Mouse (Mus musculus): ENCODE measurements around the gene Wnk2. TPM values are rescaled to one million over a fixed set of nuclear protein-coding genes. Genes with fewer than 3 reads are reported as not detected.

The Wnk2 gene
- polyA plus RNA-seq, 1 experiment from 2014 or later: 0.36 TPM

- TF ChIP-seq CTCF (IDR thresholded peaks at IDR 0.05) (no peak), EP300 (IDR thresholded peaks at IDR 0.05) (peak; percentile 81)
- Histone ChIP-seq H3K9me3 (ENCODE audit: low read length) (no peaks in the 10 kb centered on the region), H3K4me2 (replicated peaks; ENCODE audit: low read depth, low read length) (no peak overlapping the region), H3K9ac (replicated peaks; ENCODE audit: low read depth) (no peak overlapping the region), H3K4me3 (ENCODE audit: low read depth, low read length) (no peak overlapping the region), H3K27ac (ENCODE audit: low read length) (no peak overlapping the region), H3K4me1 (ENCODE audit: insufficient read depth, low read depth, low read length) (peaks cover 3% of the 10 kb centered on the region; the same call in 1 of the 2 replicates), H3K27me3 (replicated peaks; ENCODE audit: insufficient read depth, low read length) (no peaks in the 10 kb centered on the region), H3K36me3 (ENCODE audit: insufficient read depth, low read length) (no peaks in the 10 kb centered on the region)
- DNase-seq (ENCODE audit: low spot score): peak; percentile 49
- 56% methylated on average over 1 of the region's 1 CpGs for WGBS
- peak; percentile 73 for ATAC-seq
Measured at GRCm38 (mm10) chr13:49103913-49104312, 43.9 kb downstream of the Wnk2 start.

- Histone ChIP-seq H3K4me1 (ENCODE audit: insufficient read depth, low read depth, low read length) (peaks cover 3% of the 10 kb centered on the region; the same call in 1 of the 2 replicates), H3K9ac (replicated peaks; ENCODE audit: low read depth) (no peak overlapping the region), H3K9me3 (ENCODE audit: low read length) (no peaks in the 10 kb centered on the region), H3K36me3 (ENCODE audit: insufficient read depth, low read length) (no peaks in the 10 kb centered on the region), H3K27me3 (replicated peaks; ENCODE audit: insufficient read depth, low read length) (no peaks in the 10 kb centered on the region), H3K27ac (ENCODE audit: low read length) (no peak overlapping the region), H3K4me2 (replicated peaks; ENCODE audit: low read depth, low read length) (no peak overlapping the region), H3K4me3 (ENCODE audit: low read depth, low read length) (no peak overlapping the region)
- 53% methylated on average over 7 of the region's 7 CpGs for WGBS
- TF ChIP-seq EP300 (IDR thresholded peaks at IDR 0.05): no peak
- no peak for TF ChIP-seq CTCF (IDR thresholded peaks at IDR 0.05)
- no peak for ATAC-seq
- DNase-seq (ENCODE audit: low spot score): no peak
Measured at GRCm38 (mm10) chr13:49103235-49103634, 44.6 kb downstream of the Wnk2 start.

GRCm38 (mm10) chr13:49100417-49100816 is 47.4 kb downstream of the Wnk2 start:
- ATAC-seq (peak; percentile 85), DNase-seq (ENCODE audit: low spot score) (peak; percentile 74)
- Histone ChIP-seq H3K27ac (ENCODE audit: low read length) (no peak overlapping the region), H3K4me3 (ENCODE audit: low read depth, low read length) (no peak overlapping the region), H3K36me3 (ENCODE audit: insufficient read depth, low read length) (no peaks in the 10 kb centered on the region), H3K27me3 (replicated peaks; ENCODE audit: insufficient read depth, low read length) (no peaks in the 10 kb centered on the region), H3K4me2 (replicated peaks; ENCODE audit: low read depth, low read length) (no peak overlapping the region), H3K9ac (replicated peaks; ENCODE audit: low read depth) (no peak overlapping the region), H3K9me3 (ENCODE audit: low read length) (no peaks in the 10 kb centered on the region), H3K4me1 (ENCODE audit: insufficient read depth, low read depth, low read length) (peaks cover 3% of the 10 kb centered on the region; the same call in 1 of the 2 replicates)
- TF ChIP-seq EP300 (IDR thresholded peaks at IDR 0.05) (no peak), CTCF (IDR thresholded peaks at IDR 0.05) (no peak)
- WGBS: 38% methylated on average over 1 of the region's 1 CpGs

GRCm38 (mm10) chr13:49096826-49097225 is 51.0 kb downstream of the Wnk2 start:
- Histone ChIP-seq H3K9me3 (ENCODE audit: low read length) (no peaks in the 10 kb centered on the region), H3K4me3 (ENCODE audit: low read depth, low read length) (no peak overlapping the region), H3K27ac (ENCODE audit: low read length) (no peak overlapping the region), H3K36me3 (ENCODE audit: insufficient read depth, low read length) (no peaks in the 10 kb centered on the region), H3K4me2 (replicated peaks; ENCODE audit: low read depth, low read length) (no peak overlapping the region), H3K9ac (replicated peaks; ENCODE audit: low read depth) (no peak overlapping the region), H3K4me1 (ENCODE audit: insufficient read depth, low read depth, low read length) (peaks cover 3% of the 10 kb centered on the region; the same call in 1 of the 2 replicates), H3K27me3 (replicated peaks; ENCODE audit: insufficient read depth, low read length) (no peaks in the 10 kb centered on the region)
- DNase-seq (ENCODE audit: low spot score) (no peak), ATAC-seq (no peak)
- TF ChIP-seq CTCF (IDR thresholded peaks at IDR 0.05) (no peak), EP300 (IDR thresholded peaks at IDR 0.05) (no peak)
- WGBS: 94% methylated on average over 4 of the region's 4 CpGs

DNA sequence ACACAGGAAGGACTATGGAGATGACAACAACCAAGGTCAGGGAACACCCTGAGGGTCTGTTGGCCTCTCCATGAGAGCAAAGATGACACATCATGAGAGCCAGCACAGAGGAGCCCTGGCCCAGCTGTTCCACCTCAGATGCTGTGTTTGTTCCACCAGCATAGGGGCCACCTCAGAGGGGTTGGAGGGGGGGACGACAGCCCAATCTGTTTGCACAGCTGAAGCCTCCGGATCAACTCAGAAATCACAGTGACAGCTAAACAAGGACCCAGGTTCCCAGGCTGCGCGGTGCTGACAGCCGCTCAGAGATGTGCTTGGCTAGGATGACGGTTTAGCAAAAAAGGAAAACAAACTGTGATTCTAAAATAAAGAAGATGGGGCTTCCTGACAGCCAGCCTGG is 53.1 kb downstream of the Wnk2 start:
- Histone ChIP-seq H3K9me3 (ENCODE audit: low read length) (no peaks in the 10 kb centered on the region), H3K4me1 (ENCODE audit: insufficient read depth, low read depth, low read length) (no peaks in the 10 kb centered on the region), H3K27me3 (replicated peaks; ENCODE audit: insufficient read depth, low read length) (no peaks in the 10 kb centered on the region), H3K4me2 (replicated peaks; ENCODE audit: low read depth, low read length) (no peak overlapping the region), H3K9ac (replicated peaks; ENCODE audit: low read depth) (no peak overlapping the region), H3K36me3 (ENCODE audit: insufficient read depth, low read length) (no peaks in the 10 kb centered on the region), H3K4me3 (ENCODE audit: low read depth, low read length) (no peak overlapping the region), H3K27ac (ENCODE audit: low read length) (no peak overlapping the region)
- WGBS: 58% methylated on average over 6 of the region's 6 CpGs
- TF ChIP-seq CTCF (IDR thresholded peaks at IDR 0.05): no peak
- no peak for TF ChIP-seq EP300 (IDR thresholded peaks at IDR 0.05)
- no peak for ATAC-seq
- no peak for DNase-seq (ENCODE audit: low spot score)

DNA sequence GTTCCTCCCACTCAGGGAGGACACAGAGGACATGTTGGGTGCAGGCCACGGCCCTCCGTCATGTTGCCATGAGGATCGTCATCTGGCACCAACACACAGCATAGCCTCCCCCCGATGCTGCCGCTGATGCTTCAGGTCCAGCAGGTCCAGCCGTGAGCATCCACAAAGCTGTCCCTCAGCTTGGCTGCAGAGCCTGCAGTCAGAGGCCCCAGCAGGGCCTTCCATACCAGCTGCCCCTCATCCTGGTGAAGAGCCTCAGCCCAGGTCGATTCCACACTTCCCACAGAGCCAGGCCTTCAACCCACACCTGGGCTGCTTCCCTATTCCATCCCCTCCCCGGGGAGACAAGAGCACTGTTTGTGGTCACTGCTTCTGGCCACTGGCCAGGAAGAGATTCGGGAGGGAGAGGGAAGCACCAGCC is 54.3 kb downstream of the Wnk2 start:
- WGBS: 58% methylated on average over 9 of the region's 9 CpGs
- DNase-seq (ENCODE audit: low spot score) (no peak), ATAC-seq (no peak)
- Histone ChIP-seq H3K36me3 (ENCODE audit: insufficient read depth, low read length) (no peaks in the 10 kb centered on the region), H3K27me3 (replicated peaks; ENCODE audit: insufficient read depth, low read length) (no peaks in the 10 kb centered on the region), H3K27ac (ENCODE audit: low read length) (no peak overlapping the region), H3K4me2 (replicated peaks; ENCODE audit: low read depth, low read length) (no peak overlapping the region), H3K9me3 (ENCODE audit: low read length) (no peaks in the 10 kb centered on the region), H3K9ac (replicated peaks; ENCODE audit: low read depth) (no peak overlapping the region), H3K4me1 (ENCODE audit: insufficient read depth, low read depth, low read length) (no peaks in the 10 kb centered on the region), H3K4me3 (ENCODE audit: low read depth, low read length) (no peak overlapping the region)
- TF ChIP-seq EP300 (IDR thresholded peaks at IDR 0.05) (no peak), CTCF (IDR thresholded peaks at IDR 0.05) (no peak)

GRCm38 (mm10) chr13:49092596-49092995 is 55.2 kb downstream of the Wnk2 start:
- TF ChIP-seq CTCF (IDR thresholded peaks at IDR 0.05) (no peak), EP300 (IDR thresholded peaks at IDR 0.05) (no peak)
- Histone ChIP-seq H3K9ac (replicated peaks; ENCODE audit: low read depth) (no peak overlapping the region), H3K4me1 (ENCODE audit: insufficient read depth, low read depth, low read length) (no peaks in the 10 kb centered on the region), H3K27ac (ENCODE audit: low read length) (no peak overlapping the region), H3K4me2 (replicated peaks; ENCODE audit: low read depth, low read length) (no peak overlapping the region), H3K9me3 (ENCODE audit: low read length) (no peaks in the 10 kb centered on the region), H3K36me3 (ENCODE audit: insufficient read depth, low read length) (no peaks in the 10 kb centered on the region), H3K4me3 (ENCODE audit: low read depth, low read length) (no peak overlapping the region), H3K27me3 (replicated peaks; ENCODE audit: insufficient read depth, low read length) (no peaks in the 10 kb centered on the region)
- ATAC-seq (no peak), DNase-seq (ENCODE audit: low spot score) (no peak)
- WGBS: 82% methylated on average over 9 of the region's 9 CpGs

All from lung, postnatal 0 days (tissue).